Mouse (Mus musculus) T-helper 1 cell (primary cell): Measurements from ENCODE around the gene Fndc3b.

Experiments used
- in situ Hi-C: fragments of 300-600 bp; cut with MboI, MseI; formaldehyde crosslinking; loops from one replicate; pipeline ENCODE4 v1.15.1; 2025; ENCODE audit warnings: high pct_unique_total_duplicates

The Fndc3b gene

GRCm38 (mm10) chr3:27670416-27670815, 40.7 kb downstream of the Fndc3b start:
- in situ Hi-C loops, result no loop called here

- in situ Hi-C loops, result no loop called here
Observed at GRCm38 (mm10) chr3:27667280-27667679, 43.8 kb downstream of the Fndc3b start.

- in situ Hi-C loops, result no loop called here
Observed at GRCm38 (mm10) chr3:27665338-27665737, 45.8 kb downstream of the Fndc3b start.

- in situ Hi-C loops, result no loop called here
Observed at GRCm38 (mm10) chr3:27663221-27663620, 47.9 kb downstream of the Fndc3b start.

GRCm38 (mm10) chr3:27658198-27658763, 52.8 kb downstream of the Fndc3b start:
- in situ Hi-C loops, result no loop called here

- in situ Hi-C loops, result no loop called here
Observed at GRCm38 (mm10) chr3:27656764-27657390, 54.2 kb downstream of the Fndc3b start.

GRCm38 (mm10) chr3:27655673-27656072, 55.4 kb downstream of the Fndc3b start:
- in situ Hi-C loops, result no loop called here

GRCm38 (mm10) chr3:27655042-27655441, 56.1 kb downstream of the Fndc3b start:
- in situ Hi-C loops, result no loop called here

- in situ Hi-C loops, result no loop called here
Observed at GRCm38 (mm10) chr3:27652451-27653011, 58.6 kb downstream of the Fndc3b start.

GRCm38 (mm10) chr3:27651731-27652130, 59.4 kb downstream of the Fndc3b start:
- in situ Hi-C loops, result no loop called here

GRCm38 (mm10) chr3:27650083-27650482, 61.0 kb downstream of the Fndc3b start:
- in situ Hi-C loops, result no loop called here

GRCm38 (mm10) chr3:27649316-27649715, 61.8 kb downstream of the Fndc3b start:
- in situ Hi-C loops, result no loop called here

GRCm38 (mm10) chr3:27642381-27642780, 68.7 kb downstream of the Fndc3b start:
- in situ Hi-C loops, result no loop called here

- in situ Hi-C loops, result no loop called here
Observed at GRCm38 (mm10) chr3:27639701-27640100, 71.4 kb downstream of the Fndc3b start.

- in situ Hi-C loops, result no loop called here
Observed at GRCm38 (mm10) chr3:27637046-27637661, 74.0 kb downstream of the Fndc3b start.

- in situ Hi-C loops, result no loop called here
Observed at GRCm38 (mm10) chr3:27635776-27636175, 75.3 kb downstream of the Fndc3b start.

- in situ Hi-C loops, result no loop called here
Observed at GRCm38 (mm10) chr3:27632880-27633279, 78.2 kb downstream of the Fndc3b start.

- in situ Hi-C loops, result no loop called here
Observed at GRCm38 (mm10) chr3:27631112-27631511, 80.0 kb downstream of the Fndc3b start.

GRCm38 (mm10) chr3:27629716-27630115, 81.4 kb downstream of the Fndc3b start:
- in situ Hi-C loops, result no loop called here

- in situ Hi-C loops, result no loop called here
Observed at GRCm38 (mm10) chr3:27626301-27626700, 84.8 kb downstream of the Fndc3b start.

- in situ Hi-C loops, result no loop called here
Observed at GRCm38 (mm10) chr3:27625592-27625985, 85.5 kb downstream of the Fndc3b start.

- in situ Hi-C loops, result no loop called here
Observed at GRCm38 (mm10) chr3:27624974-27625591, 86.0 kb downstream of the Fndc3b start.
